Mouse (Mus musculus): ENCODE data around the gene Ap2s1. TPM values are rescaled to one million over a fixed set of nuclear protein-coding genes. Genes with fewer than 3 reads are reported as not detected.
A peak's percentile ranks its signal among the peaks of the same experiment; 100 is the strongest.

Ap2s1 gene
- polyA plus RNA-seq, 1 experiment from 2014 or later, result 282 TPM

DNA sequence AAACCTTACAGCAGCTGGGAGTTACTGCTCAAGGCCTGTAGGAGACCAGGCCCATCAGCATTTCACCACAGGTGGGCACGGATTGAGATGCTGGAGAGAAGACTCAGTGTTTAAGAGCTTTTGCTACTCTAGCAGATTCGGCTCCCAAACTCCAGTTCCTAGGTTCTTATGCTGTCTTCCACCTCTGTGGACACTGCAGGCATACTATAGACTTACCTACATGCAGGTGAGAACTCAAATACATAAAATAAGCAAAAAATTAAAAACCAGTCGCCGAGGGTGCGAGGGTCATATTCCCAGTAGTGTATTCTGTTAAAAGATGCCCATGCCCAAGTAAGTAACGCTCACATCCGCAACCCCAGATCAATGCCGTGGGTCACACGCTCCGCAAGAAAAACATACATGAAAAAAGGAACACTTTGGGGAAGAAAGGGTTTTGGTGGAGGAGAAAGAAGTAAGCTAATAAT lies 571 bp upstream of the Ap2s1 start:
- no peak for ATAC-seq (ENCODE audit: insufficient number of reproducible peaks, insufficient read depth, low FRiP score, low read depth)

GRCm38 (mm10) chr7:16739056-16739604 lies 920 bp downstream of the Ap2s1 start:
- H3K9me3 ChIP-seq (ENCODE audit: control insufficient read depth, low read depth, low read length), result no peaks in the 10 kb centered on the region
- H3K4me1 ChIP-seq (ENCODE audit: control insufficient read depth, insufficient read depth, low read length), result peaks cover 10% of the 10 kb centered on the region; the same call in 1 of the 2 replicates
- no peaks in the 10 kb centered on the region for H3K27me3 ChIP-seq (ENCODE audit: control insufficient read depth, insufficient read depth, low read length)
- peaks cover 7% of the 10 kb centered on the region for H3K36me3 ChIP-seq (ENCODE audit: control insufficient read depth, insufficient read depth, low read length)
- H3K9ac ChIP-seq (replicated peaks; ENCODE audit: low read depth, low read length), result peak overlapping the region; percentile 84
- peak overlapping the region; percentile 77 for H3K4me3 ChIP-seq (ENCODE audit: low read depth, low read length)
- ATAC-seq (ENCODE audit: insufficient number of reproducible peaks, insufficient read depth, low FRiP score, low read depth), result no peak
- peak overlapping the region; percentile 90 for H3K4me2 ChIP-seq (replicated peaks; ENCODE audit: low read depth, low read length)
- WGBS, result 57% methylated on average over 10 of the region's 10 CpGs
- H3K27ac ChIP-seq (ENCODE audit: low read length), result peak overlapping the region; percentile 67; the same call in 1 of the 2 replicates

More for the DNA sequence above, 571 bp upstream of the Ap2s1 start:
- WGBS, result 41% methylated on average over 10 of the region's 10 CpGs
- peak overlapping the region; percentile 31 for H3K4me2 ChIP-seq (replicated peaks; ENCODE audit: low read depth, low read length)
- H3K9ac ChIP-seq (replicated peaks; ENCODE audit: low read depth, low read length), result no peak overlapping the region
- peaks cover 10% of the 10 kb centered on the region; the same call in 1 of the 2 replicates for H3K4me1 ChIP-seq (ENCODE audit: control insufficient read depth, insufficient read depth, low read length)
- H3K36me3 ChIP-seq (ENCODE audit: control insufficient read depth, insufficient read depth, low read length), result no peaks in the 10 kb centered on the region
- no peak overlapping the region for H3K27ac ChIP-seq (ENCODE audit: low read length)
- H3K27me3 ChIP-seq (ENCODE audit: control insufficient read depth, insufficient read depth, low read length), result no peaks in the 10 kb centered on the region
- no peaks in the 10 kb centered on the region for H3K9me3 ChIP-seq (ENCODE audit: control insufficient read depth, low read depth, low read length)
- peak overlapping the region; percentile 77 for H3K4me3 ChIP-seq (ENCODE audit: low read depth, low read length)

DNA sequence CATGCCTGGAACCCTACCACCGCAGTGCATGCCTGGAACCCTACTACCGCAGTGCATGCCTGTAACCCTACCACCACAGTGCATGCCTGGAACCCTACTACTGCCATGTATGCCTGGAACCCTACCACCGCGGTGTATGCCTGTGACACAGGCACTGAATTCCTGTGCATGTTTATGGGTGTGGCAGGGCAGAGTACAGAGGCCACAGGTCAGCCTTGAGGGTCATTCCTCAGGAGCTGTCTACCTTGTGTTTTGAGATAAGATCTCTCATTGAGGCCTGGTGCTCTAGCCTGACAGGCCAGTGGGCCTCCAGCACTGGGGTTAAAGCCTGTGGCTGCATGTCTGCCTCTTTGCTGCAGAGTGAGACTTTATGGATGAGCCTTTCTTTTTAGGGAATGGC lies 7.2 kb downstream of the Ap2s1 start:
- H3K4me3 ChIP-seq (ENCODE audit: low read depth, low read length), result no peak overlapping the region
- no peak overlapping the region for H3K9ac ChIP-seq (replicated peaks; ENCODE audit: low read depth, low read length)
- no peak overlapping the region for H3K4me2 ChIP-seq (replicated peaks; ENCODE audit: low read depth, low read length)
- no peaks in the 10 kb centered on the region for H3K27me3 ChIP-seq (ENCODE audit: control insufficient read depth, insufficient read depth, low read length)
- H3K9me3 ChIP-seq (ENCODE audit: control insufficient read depth, low read depth, low read length), result no peaks in the 10 kb centered on the region
- H3K27ac ChIP-seq (ENCODE audit: low read length), result no peak overlapping the region
- peaks cover 34% of the 10 kb centered on the region for H3K36me3 ChIP-seq (ENCODE audit: control insufficient read depth, insufficient read depth, low read length)
- no peak for ATAC-seq (ENCODE audit: insufficient number of reproducible peaks, insufficient read depth, low FRiP score, low read depth)
- WGBS, result 80% methylated on average over 4 of the region's 4 CpGs
- H3K4me1 ChIP-seq (ENCODE audit: control insufficient read depth, insufficient read depth, low read length), result no peaks in the 10 kb centered on the region

DNA sequence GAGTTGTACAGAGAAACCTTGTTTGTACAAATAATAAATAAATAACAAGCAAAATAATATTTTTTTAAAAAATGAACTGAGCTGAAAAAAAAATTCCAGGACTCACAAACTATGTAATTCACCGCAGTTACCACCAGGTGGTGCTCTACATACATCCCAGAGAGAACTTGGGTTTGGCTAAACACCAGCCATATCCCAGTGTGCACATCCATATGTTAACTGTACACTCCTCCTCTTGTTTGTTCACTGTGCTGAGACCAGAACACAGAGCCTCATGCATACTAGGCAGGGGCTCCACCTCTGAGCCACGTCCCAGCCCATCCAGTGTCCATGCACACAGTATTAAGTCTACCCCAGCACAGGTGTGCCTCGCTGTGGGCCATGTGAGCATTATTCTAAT lies 7.9 kb downstream of the Ap2s1 start:
- H3K9ac ChIP-seq (replicated peaks; ENCODE audit: low read depth, low read length), result no peak overlapping the region
- no peaks in the 10 kb centered on the region for H3K9me3 ChIP-seq (ENCODE audit: control insufficient read depth, low read depth, low read length)
- H3K27ac ChIP-seq (ENCODE audit: low read length), result no peak overlapping the region
- no peaks in the 10 kb centered on the region for H3K27me3 ChIP-seq (ENCODE audit: control insufficient read depth, insufficient read depth, low read length)
- 52% methylated on average over 3 of the region's 3 CpGs for WGBS
- no peak overlapping the region for H3K4me3 ChIP-seq (ENCODE audit: low read depth, low read length)
- H3K36me3 ChIP-seq (ENCODE audit: control insufficient read depth, insufficient read depth, low read length), result peaks cover 34% of the 10 kb centered on the region
- ATAC-seq (ENCODE audit: insufficient number of reproducible peaks, insufficient read depth, low FRiP score, low read depth), result 0 out of 2 replicates have a peak, but pooled peaks have one; percentile 47
- no peaks in the 10 kb centered on the region for H3K4me1 ChIP-seq (ENCODE audit: control insufficient read depth, insufficient read depth, low read length)
- no peak overlapping the region for H3K4me2 ChIP-seq (replicated peaks; ENCODE audit: low read depth, low read length)

GRCm38 (mm10) chr7:16747656-16748055 lies 9.4 kb downstream of the Ap2s1 start:
- peaks cover 34% of the 10 kb centered on the region for H3K36me3 ChIP-seq (ENCODE audit: control insufficient read depth, insufficient read depth, low read length)
- WGBS, result 92% methylated on average over 6 of the region's 6 CpGs
- H3K9ac ChIP-seq (replicated peaks; ENCODE audit: low read depth, low read length), result no peak overlapping the region
- H3K9me3 ChIP-seq (ENCODE audit: control insufficient read depth, low read depth, low read length), result no peaks in the 10 kb centered on the region
- H3K27ac ChIP-seq (ENCODE audit: low read length), result no peak overlapping the region
- H3K4me3 ChIP-seq (ENCODE audit: low read depth, low read length), result no peak overlapping the region
- H3K4me1 ChIP-seq (ENCODE audit: control insufficient read depth, insufficient read depth, low read length), result no peaks in the 10 kb centered on the region
- H3K4me2 ChIP-seq (replicated peaks; ENCODE audit: low read depth, low read length), result no peak overlapping the region
- H3K27me3 ChIP-seq (ENCODE audit: control insufficient read depth, insufficient read depth, low read length), result no peaks in the 10 kb centered on the region
- no peak for ATAC-seq (ENCODE audit: insufficient number of reproducible peaks, insufficient read depth, low FRiP score, low read depth)

DNA sequence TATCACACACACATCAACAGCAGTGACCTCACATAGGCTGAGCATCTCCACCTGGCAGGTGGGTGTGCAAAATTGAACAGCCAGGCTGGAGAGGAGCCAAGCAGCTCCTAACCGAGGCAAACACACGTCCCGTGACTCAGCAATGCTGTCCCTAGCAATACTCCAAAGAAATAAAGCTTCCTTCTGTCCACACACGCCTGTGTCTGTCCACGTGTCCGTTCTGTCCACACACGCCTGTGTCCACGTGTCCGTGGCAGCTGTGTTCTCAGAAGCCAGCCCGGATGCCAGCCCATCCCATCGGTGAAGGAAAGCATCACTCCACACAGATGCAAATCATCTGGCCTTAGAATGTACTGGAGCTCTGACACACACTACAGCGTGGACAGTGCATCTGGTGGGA lies 13.8 kb downstream of the Ap2s1 start:
- Histone ChIP-seq H3K4me3 (ENCODE audit: low read depth, low read length) (no peak overlapping the region), H3K36me3 (ENCODE audit: control insufficient read depth, insufficient read depth, low read length) (peaks cover 20% of the 10 kb centered on the region; the same call in 1 of the 2 replicates), H3K9ac (replicated peaks; ENCODE audit: low read depth, low read length) (no peak overlapping the region), H3K4me2 (replicated peaks; ENCODE audit: low read depth, low read length) (no peak overlapping the region), H3K4me1 (ENCODE audit: control insufficient read depth, insufficient read depth, low read length) (no peaks in the 10 kb centered on the region), H3K27me3 (ENCODE audit: control insufficient read depth, insufficient read depth, low read length) (no peaks in the 10 kb centered on the region), H3K27ac (ENCODE audit: low read length) (no peak overlapping the region), H3K9me3 (ENCODE audit: control insufficient read depth, low read depth, low read length) (no peaks in the 10 kb centered on the region)
- no peak for ATAC-seq (ENCODE audit: insufficient number of reproducible peaks, insufficient read depth, low FRiP score, low read depth)
- WGBS, result 75% methylated on average over 12 of the region's 12 CpGs

- Histone ChIP-seq H3K4me2 (replicated peaks; ENCODE audit: low read depth, low read length) (no peak overlapping the region), H3K27me3 (ENCODE audit: control insufficient read depth, insufficient read depth, low read length) (no peaks in the 10 kb centered on the region), H3K4me1 (ENCODE audit: control insufficient read depth, insufficient read depth, low read length) (peaks cover 5% of the 10 kb centered on the region; the same call in 1 of the 2 replicates), H3K27ac (ENCODE audit: low read length) (peak overlapping the region; percentile 27; the same call in 1 of the 2 replicates), H3K9me3 (ENCODE audit: control insufficient read depth, low read depth, low read length) (no peaks in the 10 kb centered on the region), H3K4me3 (ENCODE audit: low read depth, low read length) (no peak overlapping the region), H3K9ac (replicated peaks; ENCODE audit: low read depth, low read length) (no peak overlapping the region), H3K36me3 (ENCODE audit: control insufficient read depth, insufficient read depth, low read length) (no peaks in the 10 kb centered on the region)
- ATAC-seq (ENCODE audit: insufficient number of reproducible peaks, insufficient read depth, low FRiP score, low read depth), result no peak
- WGBS, result 45% methylated on average over 17 of the region's 17 CpGs
Measured at GRCm38 (mm10) chr7:16755362-16756017, 17.3 kb downstream of the Ap2s1 start.

- no peak overlapping the region for H3K27ac ChIP-seq (ENCODE audit: low read length)
- no peak for ATAC-seq (ENCODE audit: insufficient number of reproducible peaks, insufficient read depth, low FRiP score, low read depth)
- H3K9ac ChIP-seq (replicated peaks; ENCODE audit: low read depth, low read length), result no peak overlapping the region
- H3K27me3 ChIP-seq (ENCODE audit: control insufficient read depth, insufficient read depth, low read length), result no peaks in the 10 kb centered on the region
- no peak overlapping the region for H3K4me2 ChIP-seq (replicated peaks; ENCODE audit: low read depth, low read length)
- H3K4me3 ChIP-seq (ENCODE audit: low read depth, low read length), result no peak overlapping the region
- H3K9me3 ChIP-seq (ENCODE audit: control insufficient read depth, low read depth, low read length), result no peaks in the 10 kb centered on the region
- 67% methylated on average over 10 of the region's 11 CpGs for WGBS
- H3K4me1 ChIP-seq (ENCODE audit: control insufficient read depth, insufficient read depth, low read length), result peaks cover 9% of the 10 kb centered on the region; the same call in 1 of the 2 replicates
- no peaks in the 10 kb centered on the region for H3K36me3 ChIP-seq (ENCODE audit: control insufficient read depth, insufficient read depth, low read length)
Measured at GRCm38 (mm10) chr7:16758872-16759574, 20.8 kb downstream of the Ap2s1 start.
